Mouse (Mus musculus) common myeloid progenitor, adult 5-6 weeks (primary cell): ENCODE data around the gene Sergef. TPM values are rescaled to one million over a fixed set of nuclear protein-coding genes. Genes with fewer than 3 reads are reported as not detected.

Experiments used
- ATAC-seq: replicated peaks from 2 replicates; pipeline ENCODE4 v1.8.0; 2016; ENCODE audit warnings: low read depth, mild to moderate bottlenecking, moderate TSS enrichment, inconsistent platforms; ENCODE audit not compliant: poor library complexity, severe bottlenecking
- total RNA-seq: library from RNA; stranded (forward); fragments of 200-1000, 187-1606 nt; gene quantifications from 2 replicates; pipeline ENCODE4 v1.2.3, GENCODE M21; 2017

Sergef gene
- total RNA-seq, 1 experiment from 2014 or later: 17.5 TPM

DNA sequence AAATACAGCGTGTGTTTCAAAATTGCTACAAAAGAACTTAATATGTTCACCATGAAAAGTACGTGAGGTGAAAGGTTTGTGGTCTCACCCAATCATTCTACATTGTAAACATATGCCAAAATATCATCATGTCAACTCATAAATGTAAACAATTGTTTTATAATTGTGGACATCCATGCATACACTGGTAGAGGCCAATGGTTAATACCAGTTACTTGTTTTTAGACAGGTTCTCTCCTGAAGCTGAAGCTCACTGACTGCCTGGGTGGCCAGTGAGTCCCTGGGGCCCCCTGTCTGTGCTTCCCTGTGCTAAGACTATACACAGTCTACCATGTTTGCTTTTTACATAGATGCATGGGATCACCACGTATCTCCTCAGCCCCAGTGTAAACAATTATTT is 91.5 kb downstream of the Sergef start:
- no peak for ATAC-seq

DNA sequence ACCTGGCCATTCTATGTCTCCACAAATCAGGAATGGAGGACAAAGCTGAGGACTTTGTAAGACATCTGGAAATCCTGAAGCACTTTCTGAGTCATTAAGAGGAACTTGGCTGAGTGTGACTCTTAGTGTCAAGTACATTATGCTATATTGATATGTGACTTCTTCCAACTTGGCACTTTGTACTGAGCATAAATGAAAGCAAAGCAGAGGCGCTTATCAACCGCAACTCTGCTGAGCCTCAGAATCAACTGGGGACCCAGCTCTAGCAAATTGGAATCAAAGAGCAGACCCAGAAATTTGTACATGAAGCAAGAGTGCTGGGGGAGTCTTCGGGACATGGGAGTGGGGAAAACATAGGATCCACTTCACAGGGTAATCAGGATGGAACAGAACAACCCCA is 92.0 kb downstream of the Sergef start:
- ATAC-seq: no peak

DNA sequence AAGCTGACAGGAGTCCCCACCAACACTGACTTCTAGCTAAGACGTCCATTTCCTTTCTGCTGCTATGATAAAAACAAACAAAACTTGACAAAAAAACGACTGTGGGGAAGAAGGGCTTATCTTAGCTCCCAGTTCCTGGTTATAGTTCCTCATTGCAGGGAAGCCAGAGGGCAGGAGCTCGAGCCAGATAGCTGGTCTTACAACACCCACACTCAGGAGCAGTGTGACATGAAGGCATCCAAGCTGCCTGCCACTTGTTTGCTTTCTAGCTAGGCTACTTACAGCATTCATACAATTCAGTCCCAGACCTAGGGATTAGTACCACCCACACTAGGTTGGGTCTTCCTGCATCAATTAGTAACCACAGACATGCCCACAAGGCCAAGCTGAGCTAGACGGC is 93.1 kb downstream of the Sergef start:
- ATAC-seq: peak; percentile 85

DNA sequence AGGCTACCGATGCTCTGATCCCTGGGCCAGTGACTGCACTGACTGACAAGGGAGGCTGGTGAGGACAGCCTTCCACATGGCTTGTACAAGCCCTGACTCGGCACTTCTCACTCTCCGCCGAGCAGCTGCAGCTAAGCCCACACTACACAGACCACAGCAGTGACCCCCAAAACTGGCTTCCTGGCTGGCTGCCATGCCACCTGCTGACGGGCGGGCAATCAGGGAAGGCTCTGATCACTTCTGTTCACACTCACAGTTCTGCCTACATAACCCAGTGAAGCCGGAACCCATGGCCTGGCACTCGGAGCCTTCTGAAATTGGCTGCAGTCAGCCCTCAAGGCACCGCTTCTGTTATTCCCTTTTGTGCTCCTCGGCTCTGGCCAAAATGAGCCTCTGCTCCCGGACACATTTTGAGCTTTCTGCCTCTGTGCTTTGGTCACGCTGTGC is 95.4 kb downstream of the Sergef start:
- peak; percentile 73 for ATAC-seq

DNA sequence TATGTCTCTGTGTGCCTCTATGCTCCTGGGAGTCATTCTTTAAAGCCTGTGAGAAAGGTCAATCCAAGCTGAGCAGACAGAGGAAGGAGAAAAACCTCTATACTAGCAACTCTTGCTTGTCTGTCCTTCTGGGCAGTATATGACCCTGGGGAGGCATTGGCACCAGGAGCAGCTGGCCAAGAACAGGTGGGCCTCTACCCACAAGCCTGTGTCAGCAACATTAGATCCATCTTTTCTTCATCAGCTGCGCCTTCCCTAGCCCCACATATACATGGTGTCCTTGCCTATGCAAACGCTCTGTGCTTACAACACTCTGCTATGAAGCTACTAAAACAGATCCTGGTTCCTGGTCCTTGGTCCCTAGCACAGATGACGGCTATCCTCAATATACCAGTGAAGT is 97.5 kb downstream of the Sergef start:
- no peak for ATAC-seq

DNA sequence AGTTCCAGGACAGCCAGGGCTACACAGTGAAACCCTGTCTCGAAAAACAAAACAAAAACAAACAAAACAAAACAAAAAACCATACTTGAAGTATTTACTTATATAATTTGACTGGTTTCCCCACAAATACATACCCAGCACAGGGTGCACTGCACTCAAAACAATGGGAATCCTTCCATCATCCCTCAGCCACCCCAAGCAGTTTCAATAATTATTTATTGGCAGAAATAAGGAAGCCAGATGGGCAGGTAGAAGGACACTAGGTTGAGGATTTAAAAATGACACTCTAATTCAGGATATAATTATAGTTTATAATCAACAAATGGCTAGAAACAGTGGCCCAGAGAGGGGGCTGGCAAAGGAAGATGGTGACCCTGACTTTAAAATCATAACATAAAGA is 99.0 kb downstream of the Sergef start:
- no peak for ATAC-seq

DNA sequence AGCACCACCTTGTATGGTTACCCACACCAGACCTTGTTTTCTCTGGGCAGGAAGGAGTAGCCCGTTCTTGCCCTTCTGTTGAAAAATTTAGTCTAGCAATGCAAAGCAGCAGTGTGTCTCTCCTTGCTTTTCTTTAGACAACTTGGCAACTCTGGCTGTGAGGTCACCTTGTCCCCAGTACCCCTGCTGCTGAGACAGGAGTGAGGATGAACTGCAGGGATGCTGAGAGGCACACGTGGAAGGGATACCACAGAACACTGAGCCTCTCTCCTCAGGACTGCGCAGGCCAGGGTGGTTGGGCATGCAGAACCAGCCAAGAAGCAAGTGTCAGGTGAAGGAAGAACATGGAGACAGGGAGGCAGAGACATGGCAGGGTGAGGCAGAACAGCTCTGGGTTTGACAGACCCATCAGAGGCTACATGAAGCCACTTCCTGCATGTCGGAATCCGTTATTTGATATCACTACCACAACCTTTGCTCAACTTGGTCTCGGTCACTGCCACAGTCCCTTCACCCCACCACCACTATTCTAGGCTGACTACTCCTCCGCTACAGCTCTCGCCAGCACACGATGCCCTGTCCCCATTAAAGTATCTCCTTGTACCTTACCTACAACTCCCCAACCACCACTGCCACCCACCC is 103.0 kb downstream of the Sergef start:
- peak; percentile 79 for ATAC-seq

DNA sequence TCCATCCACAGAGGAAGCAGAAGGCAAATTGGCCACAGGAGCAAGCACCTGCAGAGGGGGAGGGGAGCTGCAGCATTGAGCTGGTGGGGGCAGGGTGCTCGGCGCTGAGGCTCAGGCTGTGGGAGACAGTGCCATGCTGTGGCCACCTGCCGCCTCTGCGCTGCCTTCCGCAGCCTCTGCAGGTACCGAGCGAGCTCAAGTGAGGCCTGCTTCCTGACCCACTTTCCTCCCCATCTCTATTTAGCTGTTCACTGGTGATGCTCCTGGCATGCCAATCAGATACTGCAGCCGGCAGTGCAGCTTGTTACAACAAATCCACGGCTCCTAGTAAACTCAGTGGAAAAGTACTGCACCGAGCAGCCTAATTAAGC is 104.2 kb downstream of the Sergef start:
- peak; percentile 48 for ATAC-seq

DNA sequence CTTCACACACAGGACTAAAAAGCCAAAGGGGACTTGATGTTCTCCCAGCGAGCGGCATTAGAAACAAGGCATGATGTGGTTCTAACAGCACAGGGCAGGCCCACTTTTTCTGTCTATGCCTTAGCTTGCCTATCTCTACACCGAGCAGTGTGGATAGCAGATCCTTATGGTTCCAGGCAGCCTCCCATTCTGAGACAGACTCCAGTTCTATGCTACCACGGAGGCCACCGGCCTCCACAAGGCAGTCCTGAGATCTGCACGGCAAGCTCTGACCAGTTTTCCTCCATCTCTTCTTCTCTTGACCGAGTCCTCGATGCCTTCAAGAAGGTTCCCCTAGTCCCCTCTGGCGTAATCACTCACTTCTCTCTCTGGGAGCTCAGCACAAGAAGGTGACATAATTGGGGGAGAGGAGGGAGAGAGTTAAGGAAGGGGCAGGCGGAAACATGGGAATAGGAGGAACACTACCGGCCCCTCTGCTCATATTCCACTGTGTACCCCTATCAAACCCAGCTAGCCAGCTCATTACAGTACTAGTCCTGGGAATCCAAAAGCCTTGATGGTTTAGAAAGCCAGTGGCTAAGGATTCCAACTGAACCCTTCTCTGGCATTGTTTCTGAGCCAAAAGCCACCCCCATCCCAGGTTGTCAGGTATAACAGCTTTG is 104.7 kb downstream of the Sergef start:
- no peak for ATAC-seq

DNA sequence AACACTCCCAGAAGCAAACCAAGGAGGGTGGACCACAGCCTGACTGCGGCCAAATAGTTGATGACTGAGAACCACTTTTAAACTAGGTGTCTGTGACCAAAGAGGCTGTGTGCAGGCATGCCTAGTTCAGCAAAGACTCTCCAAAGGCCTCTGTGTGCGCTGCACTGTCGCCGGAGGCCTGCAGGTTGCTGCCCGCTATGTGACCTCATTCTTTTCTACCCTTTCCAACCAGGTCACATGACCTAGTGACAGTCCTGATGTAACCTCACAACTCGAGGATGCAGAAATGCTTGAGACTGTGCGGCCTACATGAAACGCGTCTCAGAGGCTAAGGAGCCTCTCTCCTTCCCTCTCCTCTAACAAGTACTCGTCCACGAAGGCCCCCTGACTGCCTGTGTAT is 106.1 kb downstream of the Sergef start:
- ATAC-seq: no peak

DNA sequence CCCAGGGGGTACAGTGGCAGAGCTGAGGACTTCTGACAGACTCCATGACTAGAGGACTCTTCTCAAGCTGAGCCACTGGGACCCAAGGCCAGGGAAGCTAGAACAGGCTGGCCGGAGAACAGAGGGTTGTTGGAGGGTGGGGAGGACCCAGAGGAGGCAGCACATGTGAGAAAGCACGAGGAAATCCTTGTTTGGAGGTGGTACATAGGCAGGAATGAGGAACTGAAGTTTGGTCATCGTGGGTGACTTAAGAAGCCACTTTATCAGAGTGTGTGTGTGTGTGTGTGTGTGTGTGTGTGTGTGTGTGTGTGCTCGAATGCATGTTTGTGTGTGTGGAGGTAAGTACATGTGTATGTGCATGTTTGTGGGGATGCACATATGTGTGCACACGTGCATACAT is 108.3 kb downstream of the Sergef start:
- ATAC-seq: 0 out of 2 replicates have a peak, but pooled peaks have one; percentile 36

DNA sequence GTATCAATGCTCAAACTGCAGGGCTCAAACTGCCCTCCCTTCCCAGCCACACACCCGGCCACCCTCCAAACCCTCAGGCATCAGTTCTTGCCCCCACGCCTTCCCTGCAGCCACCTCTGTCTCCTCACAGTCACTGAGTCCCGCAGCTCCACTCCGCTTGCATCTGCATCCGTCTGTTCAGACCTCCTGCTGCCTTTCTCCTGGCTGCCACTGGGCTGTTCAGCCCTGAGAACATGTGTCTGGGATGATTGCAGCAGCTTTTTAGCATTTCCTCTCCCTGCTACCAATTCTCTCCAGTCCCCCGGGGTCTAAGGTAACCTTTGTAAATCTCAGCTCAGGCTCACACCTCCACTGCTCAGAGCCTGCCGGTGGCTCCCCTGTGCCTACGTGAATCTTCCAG is 109.7 kb downstream of the Sergef start:
- ATAC-seq: no peak

DNA sequence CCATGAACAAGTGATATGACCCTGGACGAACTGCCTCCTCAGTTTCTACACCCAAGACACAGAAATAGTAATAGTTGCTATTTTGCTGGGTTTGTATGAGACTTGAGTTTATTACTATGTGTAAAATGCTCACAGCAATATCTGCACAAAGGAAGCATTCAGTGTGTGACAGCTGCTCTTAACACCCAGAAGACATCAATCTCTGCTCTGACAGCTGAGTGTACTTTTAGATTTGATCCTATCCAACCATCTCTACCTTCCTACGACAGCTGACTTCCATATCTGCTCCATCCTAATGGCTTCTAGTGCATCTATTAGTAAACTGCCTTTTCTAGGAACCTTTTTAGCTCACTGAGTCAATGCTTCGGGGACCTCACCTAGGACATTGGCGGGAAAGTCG is 110.3 kb downstream of the Sergef start:
- ATAC-seq: no peak

DNA sequence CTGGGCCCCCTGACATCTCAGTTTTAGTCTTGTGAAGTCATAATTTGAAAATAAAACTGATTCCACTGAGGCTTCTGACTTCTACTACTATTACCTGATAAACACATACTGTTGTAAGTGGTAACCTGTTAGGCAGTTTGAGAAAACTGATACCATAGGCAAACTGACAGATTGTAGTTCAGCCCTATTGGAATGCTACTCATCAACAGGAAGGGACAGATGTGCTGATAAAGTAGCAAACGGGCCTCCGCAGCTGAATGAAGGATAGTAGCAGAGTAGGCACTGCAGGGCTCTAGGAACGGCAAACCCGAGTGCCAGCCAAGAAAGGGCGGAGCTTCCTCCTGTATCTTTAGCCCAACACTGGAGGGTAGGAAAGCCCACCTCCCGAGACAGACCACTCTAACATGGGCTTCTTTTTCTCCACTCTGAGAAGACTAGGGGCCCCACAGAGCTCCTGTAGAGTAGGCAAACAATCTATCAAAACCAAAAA is 112.9 kb downstream of the Sergef start:
- 0 out of 2 replicates have a peak, but pooled peaks have one; percentile 29 for ATAC-seq

DNA sequence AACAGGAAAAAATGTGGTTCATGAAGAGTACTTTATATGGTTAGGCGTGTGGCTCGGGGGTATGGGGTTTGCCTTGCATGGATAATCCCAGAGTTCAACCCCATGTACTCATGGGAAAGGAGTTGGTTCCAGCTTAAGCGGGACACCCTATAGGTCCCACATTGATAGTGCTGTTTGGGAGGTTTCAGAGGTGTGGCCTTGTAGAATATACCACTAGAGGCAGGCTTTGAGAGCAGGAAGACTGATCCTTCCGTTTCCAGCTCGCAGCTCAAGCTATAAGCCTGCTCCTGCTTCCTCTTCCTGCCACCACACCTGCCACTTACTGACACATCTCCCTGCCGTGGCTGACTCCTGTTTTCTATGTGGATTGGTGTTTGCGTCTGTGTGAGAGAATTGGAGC is 116.4 kb downstream of the Sergef start:
- no peak for ATAC-seq

DNA sequence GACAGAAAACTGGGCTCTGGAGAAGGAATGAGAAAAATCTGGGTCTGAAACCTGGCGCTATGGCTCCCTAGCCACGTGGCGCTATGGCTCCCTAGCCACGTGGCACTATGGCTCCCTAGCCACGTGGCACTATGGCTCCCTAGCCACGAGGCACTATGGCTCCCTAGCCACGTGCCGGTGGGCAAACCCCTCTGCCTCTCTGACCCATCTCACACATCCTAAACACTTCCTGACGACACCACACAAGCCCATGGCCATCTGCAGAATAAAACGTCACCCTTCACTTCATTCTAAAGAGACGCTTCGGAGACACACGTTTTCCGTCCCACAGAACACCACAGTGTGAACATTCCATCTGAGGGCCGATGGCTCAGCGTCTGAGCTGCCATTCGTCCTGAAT is 117.8 kb downstream of the Sergef start:
- no peak for ATAC-seq

DNA sequence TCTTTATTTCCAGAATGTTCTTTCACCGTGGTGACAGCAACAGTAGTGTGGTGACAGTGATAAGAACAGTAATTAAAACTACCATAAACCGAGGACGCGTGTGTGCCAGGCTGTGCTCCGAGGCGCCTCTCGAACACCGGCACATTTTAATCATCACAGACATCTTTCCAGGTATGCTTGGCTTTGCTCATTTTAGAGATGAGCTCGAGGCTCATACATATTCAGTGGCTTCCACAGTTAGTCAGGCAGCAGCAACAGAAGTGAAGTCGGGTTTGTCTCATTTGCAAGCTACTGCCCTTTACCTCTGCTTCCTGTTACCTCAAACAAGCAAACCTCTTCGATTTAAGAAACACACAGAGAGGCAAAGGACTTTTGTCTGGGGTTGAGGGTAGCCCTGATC is 120.5 kb downstream of the Sergef start:
- no peak for ATAC-seq

DNA sequence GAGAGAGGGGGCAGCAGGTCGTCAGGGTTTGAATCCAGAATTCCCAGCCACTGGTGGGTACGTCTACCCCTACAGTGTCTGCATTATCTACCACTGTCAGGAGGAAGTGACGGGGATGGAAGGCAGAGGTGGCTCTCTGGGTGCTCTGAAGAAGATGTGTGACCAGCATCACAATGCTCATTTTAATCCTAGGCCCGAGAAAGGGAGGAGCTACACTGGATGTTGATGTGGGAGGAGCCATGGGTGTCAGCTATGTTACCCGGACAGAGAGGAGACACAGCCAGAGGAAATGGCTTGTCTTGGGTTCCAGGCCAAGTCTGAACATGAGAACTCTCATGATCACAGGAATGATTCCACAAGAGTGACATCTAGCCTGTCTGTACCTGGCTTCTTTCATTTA is 122.4 kb downstream of the Sergef start:
- ATAC-seq: no peak

DNA sequence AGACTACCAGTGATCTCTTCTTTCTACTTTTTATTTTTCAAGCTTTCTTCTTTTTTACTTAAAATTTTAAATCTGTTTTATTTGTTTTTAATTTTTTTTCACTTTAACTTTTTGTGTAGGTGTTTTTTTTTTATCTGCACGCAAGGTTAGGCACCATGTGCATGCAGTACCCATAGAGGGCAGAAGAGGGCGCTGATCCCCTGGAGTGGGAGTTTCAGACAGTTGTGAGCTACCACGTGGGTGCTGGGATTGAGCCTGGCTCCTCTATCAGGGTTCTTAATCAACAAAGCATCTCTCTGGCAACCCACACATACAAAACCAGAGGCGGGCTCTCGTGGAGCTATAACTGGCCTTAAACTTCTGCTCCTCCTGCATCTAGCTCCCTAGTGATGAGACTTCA is 123.6 kb downstream of the Sergef start:
- no peak for ATAC-seq

DNA sequence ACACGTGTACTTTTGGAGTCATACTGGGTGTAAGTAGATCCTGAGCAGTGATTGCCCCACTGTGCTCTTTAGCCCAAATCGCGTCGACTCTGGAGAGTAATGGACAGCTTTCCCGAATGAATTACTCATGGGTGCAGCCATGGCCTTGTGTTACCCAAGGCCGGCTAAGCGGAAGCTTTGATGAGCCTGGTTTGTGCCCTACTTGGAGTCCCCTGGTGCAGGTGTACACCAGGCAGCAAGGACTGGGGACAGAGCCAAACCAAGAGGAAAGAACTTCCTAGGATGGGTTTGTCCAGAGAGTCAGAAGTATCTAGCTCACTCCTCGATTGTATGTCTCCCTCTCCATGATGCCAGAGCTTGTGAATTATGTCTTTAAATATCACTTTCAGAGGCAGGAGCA is 124.6 kb downstream of the Sergef start:
- no peak for ATAC-seq

DNA sequence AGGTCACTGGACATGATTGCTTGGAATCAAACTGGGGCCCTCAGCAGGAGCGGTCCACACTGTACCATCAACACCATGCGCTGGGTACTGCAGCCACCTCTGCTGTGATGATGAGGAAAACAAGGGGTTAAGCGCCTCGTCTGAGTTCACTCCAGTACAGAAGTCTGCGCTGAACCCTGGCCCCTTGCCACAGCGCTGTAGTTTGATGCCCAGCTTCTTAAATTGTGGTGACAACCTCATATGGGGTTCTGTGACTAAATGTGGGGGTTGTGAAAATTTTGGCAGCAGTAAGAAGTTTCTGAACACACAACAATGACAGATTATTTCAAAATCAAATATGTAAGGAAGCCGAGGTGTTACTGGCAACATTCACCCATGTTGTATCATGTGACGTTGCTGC is 126.0 kb downstream of the Sergef start:
- no peak for ATAC-seq

DNA sequence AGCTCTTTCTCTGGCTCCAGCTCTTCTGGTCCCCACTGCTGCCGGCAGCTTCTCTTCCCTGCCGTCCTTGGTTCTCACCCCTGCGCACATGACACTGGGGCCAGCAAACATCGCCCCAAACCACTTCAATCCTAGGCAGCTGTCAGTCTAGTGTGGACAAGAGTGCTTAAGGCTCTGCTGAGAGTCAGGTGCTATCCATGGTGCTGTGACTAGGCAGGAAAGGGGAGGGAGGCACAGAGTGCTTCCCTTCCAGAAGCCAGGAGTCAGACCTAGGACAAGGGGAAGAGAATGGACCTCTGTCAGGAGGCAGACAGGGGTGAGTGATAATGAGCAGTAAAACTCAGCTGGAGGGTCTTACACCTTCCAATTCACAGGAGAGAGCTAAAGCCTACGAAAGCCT is 126.8 kb downstream of the Sergef start:
- no peak for ATAC-seq
